16 mouse cellular contexts compared by ENCODE assay signal in genomic region chr8:72265342-72265741, GRCm38 (mm10). TPM values are rescaled to one million over a fixed set of nuclear protein-coding genes. Genes with fewer than 3 reads are reported as not detected.
DNase-seq lines count a peak whose midpoint lies in the region; ATAC-seq lines count a peak whose summit lies in the region.
"Had no signal": no experiment of that assay in that cellular context is flagged by ENCODE, and none has a peak within 500 bp of the region (broad histone marks: within the 10 kb centered on the region; RNA-seq: fewer than 3 reads in every experiment).

No protein-coding gene starts in this region.

- 0 out of 2 replicates have a peak overlapping the region, but pooled peaks have one; percentile 19 for H3K27ac ChIP-seq in heart, embryonic 10.5 days
- no peak overlapping the region for H3K27ac ChIP-seq in liver, embryonic 12.5 days
- H3K27ac ChIP-seq: limb, embryonic 13.5 days; macrophage had no signal

- 60% methylated on average over 5 of the region's 7 CpGs for WGBS in heart, embryonic 10.5 days
- 54% methylated on average over 5 of the region's 7 CpGs for WGBS in liver, embryonic 12.5 days (ENCODE audit: insufficient replicate concordance)

- no peak overlapping the region for H3K4me3 ChIP-seq in heart, embryonic 10.5 days
- no peak overlapping the region for H3K4me3 ChIP-seq in liver, embryonic 12.5 days
- H3K4me3 ChIP-seq: limb, embryonic 13.5 days; myocyte had no signal

- H3K9ac ChIP-seq in liver, embryonic 12.5 days, result no peak overlapping the region
- H3K9ac ChIP-seq: forebrain, postnatal 0 days; limb, embryonic 13.5 days had no signal

- ATAC-seq in liver, embryonic 12.5 days, result no peak
- ATAC-seq: forebrain, postnatal 0 days had no signal

- peak; percentile 40 for DNase-seq in adrenal gland, postnatal 10 days
- no peak for DNase-seq in adrenal gland, adult 8-10 months
- peak; percentile 58 for DNase-seq in ES-CJ7 (ENCODE audit: low read depth, low spot score)
- DNase-seq in heart, embryonic 10.5 days (ENCODE audit: low spot score), result no peak
- DNase-seq in kidney, postnatal 36 days, result peak; percentile 64 to 76
- DNase-seq in right cerebral cortex, postnatal 25 days, result no peak
- no peak for DNase-seq in cerebellum, postnatal 25 days
- DNase-seq: forebrain, postnatal 0 days; thymus, postnatal 25 days had no signal

- no peak overlapping the region for H3K4me2 ChIP-seq in liver, embryonic 12.5 days
- H3K4me2 ChIP-seq: limb, embryonic 13.5 days had no signal

- H3K4me1 ChIP-seq in heart, embryonic 10.5 days, result peaks cover 19% of the 10 kb centered on the region
- H3K4me1 ChIP-seq in liver, embryonic 12.5 days, result peaks cover 19% of the 10 kb centered on the region

- H3K36me3 ChIP-seq in heart, embryonic 10.5 days, result no peaks in the 10 kb centered on the region
- H3K36me3 ChIP-seq in liver, embryonic 12.5 days, result no peaks in the 10 kb centered on the region
- H3K36me3 ChIP-seq: limb, embryonic 13.5 days had no signal

- H3K27me3 ChIP-seq in heart, embryonic 10.5 days (ENCODE audit: insufficient read depth, poor library complexity, severe bottlenecking), result no peaks in the 10 kb centered on the region
- H3K27me3 ChIP-seq in liver, embryonic 12.5 days (replicated peaks), result no peaks in the 10 kb centered on the region
- H3K27me3 ChIP-seq: limb, embryonic 13.5 days had no signal

- H3K9me3 ChIP-seq in heart, embryonic 10.5 days, result no peaks in the 10 kb centered on the region
- H3K9me3 ChIP-seq in liver, embryonic 12.5 days (replicated peaks), result no peaks in the 10 kb centered on the region
- H3K9me3 ChIP-seq: limb, embryonic 13.5 days had no signal

RNA-seq across cellular contexts. Expression of gene Ap1m1, which starts 25.5 kb away (rescaled TPM):
- 10 to 100 TPM; 66.8 to 81.0 TPM for total RNA-seq in adrenal gland, postnatal 10 days (2021)
- total RNA-seq in adrenal gland, adult 8-10 months (2022), result 10 to 100 TPM; 51.1 to 67.6 (median 57.4) TPM
- polyA plus RNA-seq in heart, embryonic 10.5 days (2016; fragmentation: Nextera tagmentation; extraction: Ambion mirVana), result 129 and 131 TPM in 2 replicates
- polyA plus RNA-seq in liver, embryonic 12.5 days (2016; fragmentation: Nextera tagmentation; extraction: Ambion mirVana), result 80.9 and 85.0 TPM in 2 replicates

RNA-seq across cellular contexts. Expression of gene Gm10282, which starts 39.7 kb away (rescaled TPM):
- total RNA-seq in adrenal gland, postnatal 10 days (2021), result 10 to 100 TPM; 18.5 to 18.7 TPM
- total RNA-seq in adrenal gland, adult 8-10 months (2022), result 1 to 10 TPM; 4.5 to 9.5 (median 7.9) TPM
- polyA plus RNA-seq in heart, embryonic 10.5 days (2016; fragmentation: Nextera tagmentation; extraction: Ambion mirVana), result 19.8 and 23.4 TPM in 2 replicates
- 10.1 and 10.3 TPM in 2 replicates for polyA plus RNA-seq in liver, embryonic 12.5 days (2016; fragmentation: Nextera tagmentation; extraction: Ambion mirVana)

RNA-seq across cellular contexts. Expression of gene Fam32a, which starts 45.8 kb away (rescaled TPM):
- total RNA-seq in adrenal gland, postnatal 10 days (2021), result 10 to 100 TPM; 43.8 to 46.8 TPM
- 10 to 100 TPM; 57.8 to 69.3 (median 65.2) TPM for total RNA-seq in adrenal gland, adult 8-10 months (2022)
- polyA plus RNA-seq in heart, embryonic 10.5 days (2016; fragmentation: Nextera tagmentation; extraction: Ambion mirVana), result 43.4 and 55.4 TPM in 2 replicates
- 42.7 and 43.0 TPM in 2 replicates for polyA plus RNA-seq in liver, embryonic 12.5 days (2016; fragmentation: Nextera tagmentation; extraction: Ambion mirVana)

RNA-seq across cellular contexts. Expression of gene Gm11034, which starts 51.9 kb away (rescaled TPM):
- not detected for total RNA-seq in adrenal gland, postnatal 10 days (2021)
- total RNA-seq in adrenal gland, adult 8-10 months (2022), result not detected
- polyA plus RNA-seq in heart, embryonic 10.5 days (2016; fragmentation: Nextera tagmentation; extraction: Ambion mirVana), result not detected in 2 replicates
- not detected in 2 replicates for polyA plus RNA-seq in liver, embryonic 12.5 days (2016; fragmentation: Nextera tagmentation; extraction: Ambion mirVana)
- total RNA-seq: forebrain, postnatal 0 days; layer of hippocampus, postnatal 14 days had no signal
- polyA plus RNA-seq: embryonic facial prominence, embryonic 11.5 days; forebrain, postnatal 0 days; hindbrain, embryonic 11.5 days; limb, embryonic 13.5 days; macrophage; myocyte had no signal

RNA-seq across cellular contexts. Expression of gene Cib3, which starts 52.7 kb away (rescaled TPM):
- total RNA-seq in adrenal gland, postnatal 10 days (2021), result not detected
- under 1 TPM in 1 of 4 experiments, not detected in 3; 0.20 TPM for total RNA-seq in adrenal gland, adult 8-10 months (2022)
- polyA plus RNA-seq in heart, embryonic 10.5 days (2016; fragmentation: Nextera tagmentation; extraction: Ambion mirVana), result not detected in 2 replicates
- polyA plus RNA-seq in liver, embryonic 12.5 days (2016; fragmentation: Nextera tagmentation; extraction: Ambion mirVana), result not detected in 2 replicates
- total RNA-seq: layer of hippocampus, postnatal 14 days had no signal
- polyA plus RNA-seq: embryonic facial prominence, embryonic 11.5 days; forebrain, postnatal 0 days; hindbrain, embryonic 11.5 days; limb, embryonic 13.5 days; macrophage; myocyte had no signal

Comparison
In these comparisons a context has a peak if more than half of its experiments do, and no peak if none do; other contexts are left out.
1. DNase-seq: peak in adrenal gland, postnatal 10 days (single experiment), ES-CJ7 (single experiment) and kidney, postnatal 36 days (2 of 2); none in adrenal gland, adult 8-10 months (single experiment), heart, embryonic 10.5 days (single experiment), right cerebral cortex, postnatal 25 days (single experiment) and cerebellum, postnatal 25 days (0 of 2).